Mouse (Mus musculus) mouse trophoblast stem cell (cell line): ENCODE results near the gene Fbxo47.

ENCODE experiments used
- in situ Hi-C, 2 experiments: fragments of 300-500 bp; cut with MseI, MboI; formaldehyde crosslinking; loops; 2 replicates in 1 of 2; 3 replicates in 1 of 2; pipeline ENCODE4 v1.15.1; 2025

The Fbxo47 gene

GRCm38 (mm10) chr11:97832001-97832400, 52.0 kb downstream of the Fbxo47 start:
- in situ Hi-C loops: no loop called here

GRCm38 (mm10) chr11:97830501-97830900, 53.5 kb downstream of the Fbxo47 start:
- in situ Hi-C loops: no loop called here

- in situ Hi-C loops: no loop called here
Observed at GRCm38 (mm10) chr11:97829913-97830476, 54.0 kb downstream of the Fbxo47 start.

GRCm38 (mm10) chr11:97829365-97829764, 54.6 kb downstream of the Fbxo47 start:
- in situ Hi-C loops: no loop called here

- in situ Hi-C loops: no loop called here
Observed at GRCm38 (mm10) chr11:97827654-97828053, 56.3 kb downstream of the Fbxo47 start.

- in situ Hi-C loops: no loop called here
Observed at GRCm38 (mm10) chr11:97826414-97826813, 57.5 kb downstream of the Fbxo47 start.

- in situ Hi-C loops: no loop called here
Observed at GRCm38 (mm10) chr11:97825971-97826370, 58.0 kb downstream of the Fbxo47 start.

- in situ Hi-C loops: no loop called here
Observed at GRCm38 (mm10) chr11:97825295-97825694, 58.7 kb downstream of the Fbxo47 start.

- in situ Hi-C loops: no loop called here
Observed at GRCm38 (mm10) chr11:97824895-97825294, 59.1 kb downstream of the Fbxo47 start.

GRCm38 (mm10) chr11:97824168-97824567, 59.8 kb downstream of the Fbxo47 start:
- in situ Hi-C loops: no loop called here

GRCm38 (mm10) chr11:97822840-97823603, 60.9 kb downstream of the Fbxo47 start:
- in situ Hi-C loops: no loop called here

- in situ Hi-C loops: no loop called here
Observed at GRCm38 (mm10) chr11:97821401-97822064, 62.4 kb downstream of the Fbxo47 start.

- in situ Hi-C loops: no loop called here
Observed at GRCm38 (mm10) chr11:97820840-97821239, 63.1 kb downstream of the Fbxo47 start.

GRCm38 (mm10) chr11:97819923-97820322, 64.0 kb downstream of the Fbxo47 start:
- in situ Hi-C loops: no loop called here

GRCm38 (mm10) chr11:97819102-97819501, 64.9 kb downstream of the Fbxo47 start:
- in situ Hi-C loops: no loop called here

GRCm38 (mm10) chr11:97818571-97818970, 65.4 kb downstream of the Fbxo47 start:
- in situ Hi-C loops: no loop called here

GRCm38 (mm10) chr11:97818003-97818402, 66.0 kb downstream of the Fbxo47 start:
- in situ Hi-C loops: no loop called here

- in situ Hi-C loops: no loop called here
Observed at GRCm38 (mm10) chr11:97817379-97817778, 66.6 kb downstream of the Fbxo47 start.

- in situ Hi-C loops: no loop called here
Observed at GRCm38 (mm10) chr11:97816916-97817315, 67.0 kb downstream of the Fbxo47 start.

- in situ Hi-C loops: no loop called here
Observed at GRCm38 (mm10) chr11:97816176-97816575, 67.8 kb downstream of the Fbxo47 start.

- in situ Hi-C loops: no loop called here
Observed at GRCm38 (mm10) chr11:97815736-97816135, 68.2 kb downstream of the Fbxo47 start.

GRCm38 (mm10) chr11:97813746-97814515, 70.0 kb downstream of the Fbxo47 start:
- in situ Hi-C loops: no loop called here
